Mouse (Mus musculus): ENCODE measurements at regions not wholly inside any gene's neighbourhood (a gene's known extent, or its start where the extent isn't known, plus 50 kb on each side); places are given as distances from the start of the nearest gene placed in this dataset.
"Not testable (repeated sequence)": the region's sequence is repeated elsewhere in the genome, so short reads cannot be mapped to it uniquely, and the experiment has no call there.

GRCm38 (mm10) chr7:116596914-116597313 lies 92.7 kb downstream of the Nucb2 start:
- no peak for DNase-seq

- no peak for DNase-seq
Observed at GRCm38 (mm10) chr7:116600340-116600739, 96.2 kb downstream of the Nucb2 start.

- no peak for DNase-seq
Observed at GRCm38 (mm10) chr7:116603167-116603839, 99.1 kb downstream of the Nucb2 start.

GRCm38 (mm10) chr7:116603840-116604194 lies 99.6 kb downstream of the Nucb2 start:
- no peak for DNase-seq

- peak; percentile 64 for DNase-seq
Observed at GRCm38 (mm10) chr7:116606255-116606654, 102.1 kb downstream of the Nucb2 start.

- DNase-seq, result peak; percentile 42
Observed at GRCm38 (mm10) chr7:116606751-116607483, 102.7 kb downstream of the Nucb2 start.

- DNase-seq, result no peak
Observed at GRCm38 (mm10) chr7:116607628-116608225, 103.6 kb downstream of the Nucb2 start.

GRCm38 (mm10) chr7:116608350-116609085 lies 104.3 kb downstream of the Nucb2 start:
- DNase-seq, result no peak

GRCm38 (mm10) chr7:116609406-116609805 lies 105.2 kb downstream of the Nucb2 start:
- DNase-seq, result no peak

- DNase-seq, result no peak
Observed at GRCm38 (mm10) chr7:116609906-116610305, 105.7 kb downstream of the Nucb2 start.

- no peak for DNase-seq
Observed at GRCm38 (mm10) chr7:116615984-116616383, 111.8 kb downstream of the Nucb2 start.

- DNase-seq, result no peak
Observed at GRCm38 (mm10) chr7:116619636-116620035, 115.5 kb downstream of the Nucb2 start.

GRCm38 (mm10) chr7:116620381-116620780 lies 116.2 kb downstream of the Nucb2 start:
- no peak for DNase-seq

GRCm38 (mm10) chr7:116633210-116633609 lies 129.0 kb downstream of the Nucb2 start:
- no peak for DNase-seq

GRCm38 (mm10) chr7:116644902-116645650 lies 140.9 kb downstream of the Nucb2 start:
- no peak for DNase-seq

GRCm38 (mm10) chr7:116654466-116654865 lies 150.3 kb downstream of the Nucb2 start:
- no peak for DNase-seq

- not testable (repeated sequence) for DNase-seq
Observed at GRCm38 (mm10) chr7:116657040-116657439, 152.9 kb downstream of the Nucb2 start.

- no peak for DNase-seq
Observed at GRCm38 (mm10) chr7:116665581-116665980, 161.4 kb downstream of the Nucb2 start.

GRCm38 (mm10) chr7:116674199-116675019 lies 170.2 kb downstream of the Nucb2 start:
- no peak for DNase-seq

GRCm38 (mm10) chr7:116676696-116677095 lies 172.5 kb downstream of the Nucb2 start:
- DNase-seq, result no peak

- DNase-seq, result no peak
Observed at GRCm38 (mm10) chr7:116679195-116679594, 175.0 kb downstream of the Nucb2 start.

GRCm38 (mm10) chr7:116680523-116680922 lies 176.4 kb downstream of the Nucb2 start:
- DNase-seq, result no peak

Data from cerebellum, adult 11-12 months (tissue).